Mouse (Mus musculus): ENCODE data around the gene Apoa1. TPM values are rescaled to one million over a fixed set of nuclear protein-coding genes. Genes with fewer than 3 reads are reported as not detected.

Gene Apoa1
- polyA plus RNA-seq, 1 experiment from 2014 or later = 124 TPM

GRCm38 (mm10) chr9:46198461-46198860, 29.9 kb upstream of the Apoa1 start:
- no peaks in the 10 kb centered on the region for H3K9me3 ChIP-seq
- no peaks in the 10 kb centered on the region for H3K27me3 ChIP-seq (ENCODE audit: insufficient read depth, poor library complexity, severe bottlenecking)
- peaks cover 60% of the 10 kb centered on the region for H3K4me1 ChIP-seq
- WGBS = 68% methylated on average over 9 of the region's 9 CpGs
- peaks cover 43% of the 10 kb centered on the region for H3K36me3 ChIP-seq
- H3K4me3 ChIP-seq = no peak overlapping the region
- peak overlapping the region; percentile 53 for H3K27ac ChIP-seq
- DNase-seq (ENCODE audit: low spot score) = no peak

- H3K27ac ChIP-seq = peak overlapping the region; percentile 53; the same call in 1 of the 2 replicates
- H3K4me1 ChIP-seq = peaks cover 63% of the 10 kb centered on the region
- peaks cover 44% of the 10 kb centered on the region for H3K36me3 ChIP-seq
These were observed 29.4 kb upstream of the Apoa1 start for GRCm38 (mm10) chr9:46198936-46199335.

GRCm38 (mm10) chr9:46199609-46200008, 28.8 kb upstream of the Apoa1 start:
- no peak overlapping the region for H3K4me3 ChIP-seq
- no peak for DNase-seq (ENCODE audit: low spot score)
- peaks cover 62% of the 10 kb centered on the region for H3K4me1 ChIP-seq
- no peak overlapping the region for H3K27ac ChIP-seq
- WGBS = 74% methylated on average over 2 of the region's 2 CpGs
- H3K9me3 ChIP-seq = no peaks in the 10 kb centered on the region
- peaks cover 51% of the 10 kb centered on the region for H3K36me3 ChIP-seq
- no peaks in the 10 kb centered on the region for H3K27me3 ChIP-seq (ENCODE audit: insufficient read depth, poor library complexity, severe bottlenecking)

More at GRCm38 (mm10) chr9:46198936-46199335, 29.4 kb upstream of the Apoa1 start:
- 61% methylated on average over 7 of the region's 7 CpGs for WGBS
- Histone ChIP-seq H3K4me3 (no peak overlapping the region), H3K9me3 (no peaks in the 10 kb centered on the region), H3K27me3 (ENCODE audit: insufficient read depth, poor library complexity, severe bottlenecking) (no peaks in the 10 kb centered on the region)
- DNase-seq (ENCODE audit: low spot score) = no peak

- Histone ChIP-seq H3K4me1 (peaks cover 30% of the 10 kb centered on the region), H3K27me3 (ENCODE audit: insufficient read depth, poor library complexity, severe bottlenecking) (no peaks in the 10 kb centered on the region), H3K27ac (0 out of 2 replicates have a peak overlapping the region, but pooled peaks have one; percentile 32), H3K4me3 (no peak overlapping the region), H3K9me3 (no peaks in the 10 kb centered on the region), H3K36me3 (peaks cover 80% of the 10 kb centered on the region)
- WGBS = 60% methylated on average over 10 of the region's 10 CpGs
- DNase-seq (ENCODE audit: low spot score) = no peak
These were observed 21.4 kb upstream of the Apoa1 start for GRCm38 (mm10) chr9:46206834-46207500.

GRCm38 (mm10) chr9:46207501-46207869, 20.9 kb upstream of the Apoa1 start:
- Histone ChIP-seq H3K27ac (no peak overlapping the region), H3K36me3 (peaks cover 80% of the 10 kb centered on the region)
- WGBS = 86% methylated on average over 6 of the region's 6 CpGs

GRCm38 (mm10) chr9:46208401-46208974, 19.9 kb upstream of the Apoa1 start:
- DNase-seq (ENCODE audit: low spot score) = no peak
- 86% methylated on average over 13 of the region's 13 CpGs for WGBS

More at GRCm38 (mm10) chr9:46207501-46207869, 20.9 kb upstream of the Apoa1 start:
- no peak for DNase-seq (ENCODE audit: low spot score)
- Histone ChIP-seq H3K4me3 (no peak overlapping the region), H3K27me3 (ENCODE audit: insufficient read depth, poor library complexity, severe bottlenecking) (no peaks in the 10 kb centered on the region), H3K9me3 (no peaks in the 10 kb centered on the region), H3K4me1 (peaks cover 27% of the 10 kb centered on the region)

GRCm38 (mm10) chr9:46210473-46210872, 17.9 kb upstream of the Apoa1 start:
- peaks cover 71% of the 10 kb centered on the region for H3K36me3 ChIP-seq
- no peak overlapping the region for H3K4me3 ChIP-seq
- no peak overlapping the region for H3K27ac ChIP-seq
- peaks cover 32% of the 10 kb centered on the region for H3K4me1 ChIP-seq
- H3K27me3 ChIP-seq (ENCODE audit: insufficient read depth, poor library complexity, severe bottlenecking) = no peaks in the 10 kb centered on the region
- WGBS = 92% methylated on average over 12 of the region's 12 CpGs
- DNase-seq (ENCODE audit: low spot score) = no peak
- no peaks in the 10 kb centered on the region for H3K9me3 ChIP-seq

More at GRCm38 (mm10) chr9:46208401-46208974, 19.9 kb upstream of the Apoa1 start:
- Histone ChIP-seq H3K36me3 (peaks cover 88% of the 10 kb centered on the region), H3K9me3 (no peaks in the 10 kb centered on the region), H3K27ac (no peak overlapping the region), H3K4me3 (no peak overlapping the region), H3K27me3 (ENCODE audit: insufficient read depth, poor library complexity, severe bottlenecking) (no peaks in the 10 kb centered on the region), H3K4me1 (peaks cover 18% of the 10 kb centered on the region)

GRCm38 (mm10) chr9:46214276-46214675, 14.1 kb upstream of the Apoa1 start:
- 85% methylated on average over 4 of the region's 4 CpGs for WGBS
- H3K27ac ChIP-seq = no peak overlapping the region
- peaks cover 38% of the 10 kb centered on the region for H3K4me1 ChIP-seq
- H3K36me3 ChIP-seq = peaks cover 42% of the 10 kb centered on the region
- DNase-seq (ENCODE audit: low spot score) = no peak
- no peak overlapping the region for H3K4me3 ChIP-seq
- no peaks in the 10 kb centered on the region for H3K9me3 ChIP-seq
- no peaks in the 10 kb centered on the region for H3K27me3 ChIP-seq (ENCODE audit: insufficient read depth, poor library complexity, severe bottlenecking)

GRCm38 (mm10) chr9:46214946-46215337, 13.4 kb upstream of the Apoa1 start:
- Histone ChIP-seq H3K9me3 (no peaks in the 10 kb centered on the region), H3K36me3 (peaks cover 44% of the 10 kb centered on the region), H3K4me3 (no peak overlapping the region), H3K27ac (no peak overlapping the region), H3K4me1 (peaks cover 38% of the 10 kb centered on the region), H3K27me3 (ENCODE audit: insufficient read depth, poor library complexity, severe bottlenecking) (no peaks in the 10 kb centered on the region)
- no peak for DNase-seq (ENCODE audit: low spot score)
- 80% methylated on average over 10 of the region's 10 CpGs for WGBS

GRCm38 (mm10) chr9:46215338-46216322, 12.8 kb upstream of the Apoa1 start:
- 20% methylated on average over 11 of the region's 11 CpGs for WGBS
- H3K27ac ChIP-seq = peak overlapping the region; percentile 32; the same call in 1 of the 2 replicates
- H3K4me1 ChIP-seq = peaks cover 38% of the 10 kb centered on the region
- DNase-seq (ENCODE audit: low spot score) = no peak
- H3K4me3 ChIP-seq = no peak overlapping the region
- no peaks in the 10 kb centered on the region for H3K27me3 ChIP-seq (ENCODE audit: insufficient read depth, poor library complexity, severe bottlenecking)
- peaks cover 44% of the 10 kb centered on the region for H3K36me3 ChIP-seq
- H3K9me3 ChIP-seq = no peaks in the 10 kb centered on the region

GRCm38 (mm10) chr9:46216744-46217470, 11.5 kb upstream of the Apoa1 start:
- Histone ChIP-seq H3K27ac (no peak overlapping the region; the same call in 1 of the 2 replicates), H3K4me1 (peaks cover 38% of the 10 kb centered on the region), H3K36me3 (peaks cover 46% of the 10 kb centered on the region), H3K4me3 (no peak overlapping the region), H3K27me3 (ENCODE audit: insufficient read depth, poor library complexity, severe bottlenecking) (no peaks in the 10 kb centered on the region), H3K9me3 (no peaks in the 10 kb centered on the region)
- 87% methylated on average over 13 of the region's 13 CpGs for WGBS
- no peak for DNase-seq (ENCODE audit: low spot score)

GRCm38 (mm10) chr9:46218176-46218575, 10.2 kb upstream of the Apoa1 start:
- Histone ChIP-seq H3K27me3 (ENCODE audit: insufficient read depth, poor library complexity, severe bottlenecking) (no peaks in the 10 kb centered on the region), H3K4me1 (peaks cover 38% of the 10 kb centered on the region), H3K9me3 (no peaks in the 10 kb centered on the region), H3K36me3 (peaks cover 44% of the 10 kb centered on the region), H3K27ac (no peak overlapping the region), H3K4me3 (no peak overlapping the region)
- DNase-seq (ENCODE audit: low spot score) = no peak
- 75% methylated on average over 9 of the region's 9 CpGs for WGBS
